Mouse (Mus musculus): ENCODE results near the gene Rgs6. TPM values are rescaled to one million over a fixed set of nuclear protein-coding genes. Genes with fewer than 3 reads are reported as not detected.

The Rgs6 gene
- polyA plus RNA-seq, 1 experiment: 0.58 TPM

GRCm38 (mm10) chr12:83128606-83129005 is 540.5 kb downstream of the Rgs6 start:
- H3K4me1 ChIP-seq (ENCODE audit: control insufficient read depth, insufficient read depth, low read length): no peaks in the 10 kb centered on the region
- H3K9me3 ChIP-seq (replicated peaks; ENCODE audit: control insufficient read depth, insufficient read depth, low read length, poor library complexity, severe bottlenecking): no peaks in the 10 kb centered on the region
- no peaks in the 10 kb centered on the region for H3K27me3 ChIP-seq (ENCODE audit: control insufficient read depth, insufficient read depth, low read length, poor library complexity, severe bottlenecking)
- no peak for TF ChIP-seq POLR2A (IDR thresholded peaks at IDR 0.05; ENCODE audit: insufficient read depth, low read length)
- TF ChIP-seq CTCF (IDR thresholded peaks at IDR 0.05; ENCODE audit: low read depth, low read length): no peak
- no peak for TF ChIP-seq EP300 (IDR thresholded peaks at IDR 0.05; ENCODE audit: insufficient read depth, low read depth, low read length)
- H3K4me3 ChIP-seq (ENCODE audit: low read depth, low read length): no peak overlapping the region
- H3K27ac ChIP-seq (ENCODE audit: insufficient read depth, low read length): no peak overlapping the region
- H3K36me3 ChIP-seq (ENCODE audit: control insufficient read depth, insufficient read depth, low read length, poor library complexity, severe bottlenecking): no peaks in the 10 kb centered on the region
- no peak overlapping the region for H3K9ac ChIP-seq (ENCODE audit: low read depth, poor library complexity, severe bottlenecking)

GRCm38 (mm10) chr12:83131405-83131804 is 543.3 kb downstream of the Rgs6 start:
- H3K9ac ChIP-seq (ENCODE audit: low read depth, poor library complexity, severe bottlenecking): no peak overlapping the region
- no peaks in the 10 kb centered on the region for H3K4me1 ChIP-seq (ENCODE audit: control insufficient read depth, insufficient read depth, low read length)
- H3K27me3 ChIP-seq (ENCODE audit: control insufficient read depth, insufficient read depth, low read length, poor library complexity, severe bottlenecking): no peaks in the 10 kb centered on the region
- H3K36me3 ChIP-seq (ENCODE audit: control insufficient read depth, insufficient read depth, low read length, poor library complexity, severe bottlenecking): no peaks in the 10 kb centered on the region
- TF ChIP-seq CTCF (IDR thresholded peaks at IDR 0.05; ENCODE audit: low read depth, low read length): no peak
- no peak for TF ChIP-seq EP300 (IDR thresholded peaks at IDR 0.05; ENCODE audit: insufficient read depth, low read depth, low read length)
- TF ChIP-seq POLR2A (IDR thresholded peaks at IDR 0.05; ENCODE audit: insufficient read depth, low read length): no peak
- H3K4me3 ChIP-seq (ENCODE audit: low read depth, low read length): no peak overlapping the region
- no peak overlapping the region for H3K27ac ChIP-seq (ENCODE audit: insufficient read depth, low read length)
- no peaks in the 10 kb centered on the region for H3K9me3 ChIP-seq (replicated peaks; ENCODE audit: control insufficient read depth, insufficient read depth, low read length, poor library complexity, severe bottlenecking)

- H3K9ac ChIP-seq (ENCODE audit: low read depth, poor library complexity, severe bottlenecking): no peak overlapping the region
- H3K27ac ChIP-seq (ENCODE audit: insufficient read depth, low read length): no peak overlapping the region
- no peaks in the 10 kb centered on the region for H3K4me1 ChIP-seq (ENCODE audit: control insufficient read depth, insufficient read depth, low read length)
- no peak for TF ChIP-seq CTCF (IDR thresholded peaks at IDR 0.05; ENCODE audit: low read depth, low read length)
- TF ChIP-seq POLR2A (IDR thresholded peaks at IDR 0.05; ENCODE audit: insufficient read depth, low read length): no peak
- TF ChIP-seq EP300 (IDR thresholded peaks at IDR 0.05; ENCODE audit: insufficient read depth, low read depth, low read length): no peak
- H3K27me3 ChIP-seq (ENCODE audit: control insufficient read depth, insufficient read depth, low read length, poor library complexity, severe bottlenecking): no peaks in the 10 kb centered on the region
- no peaks in the 10 kb centered on the region for H3K9me3 ChIP-seq (replicated peaks; ENCODE audit: control insufficient read depth, insufficient read depth, low read length, poor library complexity, severe bottlenecking)
- H3K36me3 ChIP-seq (ENCODE audit: control insufficient read depth, insufficient read depth, low read length, poor library complexity, severe bottlenecking): no peaks in the 10 kb centered on the region
- H3K4me3 ChIP-seq (ENCODE audit: low read depth, low read length): no peak overlapping the region
These were observed 545.7 kb downstream of the Rgs6 start for GRCm38 (mm10) chr12:83133827-83134226.

GRCm38 (mm10) chr12:83136031-83136430 is 547.9 kb downstream of the Rgs6 start:
- H3K4me1 ChIP-seq (ENCODE audit: control insufficient read depth, insufficient read depth, low read length): no peaks in the 10 kb centered on the region
- H3K4me3 ChIP-seq (ENCODE audit: low read depth, low read length): no peak overlapping the region
- H3K27me3 ChIP-seq (ENCODE audit: control insufficient read depth, insufficient read depth, low read length, poor library complexity, severe bottlenecking): no peaks in the 10 kb centered on the region
- no peak overlapping the region for H3K9ac ChIP-seq (ENCODE audit: low read depth, poor library complexity, severe bottlenecking)
- H3K36me3 ChIP-seq (ENCODE audit: control insufficient read depth, insufficient read depth, low read length, poor library complexity, severe bottlenecking): no peaks in the 10 kb centered on the region
- H3K27ac ChIP-seq (ENCODE audit: insufficient read depth, low read length): no peak overlapping the region
- no peak for TF ChIP-seq CTCF (IDR thresholded peaks at IDR 0.05; ENCODE audit: low read depth, low read length)
- TF ChIP-seq EP300 (IDR thresholded peaks at IDR 0.05; ENCODE audit: insufficient read depth, low read depth, low read length): no peak
- TF ChIP-seq POLR2A (IDR thresholded peaks at IDR 0.05; ENCODE audit: insufficient read depth, low read length): no peak
- H3K9me3 ChIP-seq (replicated peaks; ENCODE audit: control insufficient read depth, insufficient read depth, low read length, poor library complexity, severe bottlenecking): no peaks in the 10 kb centered on the region

- Histone ChIP-seq H3K36me3 (ENCODE audit: control insufficient read depth, insufficient read depth, low read length, poor library complexity, severe bottlenecking) (no peaks in the 10 kb centered on the region), H3K9ac (ENCODE audit: low read depth, poor library complexity, severe bottlenecking) (no peak overlapping the region), H3K4me1 (ENCODE audit: control insufficient read depth, insufficient read depth, low read length) (no peaks in the 10 kb centered on the region), H3K27ac (ENCODE audit: insufficient read depth, low read length) (no peak overlapping the region), H3K4me3 (ENCODE audit: low read depth, low read length) (no peak overlapping the region), H3K27me3 (ENCODE audit: control insufficient read depth, insufficient read depth, low read length, poor library complexity, severe bottlenecking) (no peaks in the 10 kb centered on the region), H3K9me3 (replicated peaks; ENCODE audit: control insufficient read depth, insufficient read depth, low read length, poor library complexity, severe bottlenecking) (no peaks in the 10 kb centered on the region)
- TF ChIP-seq CTCF (IDR thresholded peaks at IDR 0.05; ENCODE audit: low read depth, low read length): no peak
These were observed 548.4 kb downstream of the Rgs6 start for GRCm38 (mm10) chr12:83136460-83136859.

GRCm38 (mm10) chr12:83137001-83137400 is 548.9 kb downstream of the Rgs6 start:
- TF ChIP-seq EP300 (IDR thresholded peaks at IDR 0.05; ENCODE audit: insufficient read depth, low read depth, low read length) (no peak), CTCF (IDR thresholded peaks at IDR 0.05; ENCODE audit: low read depth, low read length) (no peak), POLR2A (IDR thresholded peaks at IDR 0.05; ENCODE audit: insufficient read depth, low read length) (no peak)
- H3K27ac ChIP-seq (ENCODE audit: insufficient read depth, low read length): no peak overlapping the region
- H3K36me3 ChIP-seq (ENCODE audit: control insufficient read depth, insufficient read depth, low read length, poor library complexity, severe bottlenecking): no peaks in the 10 kb centered on the region
- no peak overlapping the region for H3K4me3 ChIP-seq (ENCODE audit: low read depth, low read length)
- no peak overlapping the region for H3K9ac ChIP-seq (ENCODE audit: low read depth, poor library complexity, severe bottlenecking)
- H3K9me3 ChIP-seq (replicated peaks; ENCODE audit: control insufficient read depth, insufficient read depth, low read length, poor library complexity, severe bottlenecking): no peaks in the 10 kb centered on the region
- H3K27me3 ChIP-seq (ENCODE audit: control insufficient read depth, insufficient read depth, low read length, poor library complexity, severe bottlenecking): no peaks in the 10 kb centered on the region
- H3K4me1 ChIP-seq (ENCODE audit: control insufficient read depth, insufficient read depth, low read length): no peaks in the 10 kb centered on the region

Data from ES-Bruce4 (cell line).